Mouse (Mus musculus): ENCODE results near the gene Sec14l1. TPM values are rescaled to one million over a fixed set of nuclear protein-coding genes. Genes with fewer than 3 reads are reported as not detected.

Gene Sec14l1
- polyA plus RNA-seq, 1 experiment from 2014 or later = 57.6 TPM

DNA sequence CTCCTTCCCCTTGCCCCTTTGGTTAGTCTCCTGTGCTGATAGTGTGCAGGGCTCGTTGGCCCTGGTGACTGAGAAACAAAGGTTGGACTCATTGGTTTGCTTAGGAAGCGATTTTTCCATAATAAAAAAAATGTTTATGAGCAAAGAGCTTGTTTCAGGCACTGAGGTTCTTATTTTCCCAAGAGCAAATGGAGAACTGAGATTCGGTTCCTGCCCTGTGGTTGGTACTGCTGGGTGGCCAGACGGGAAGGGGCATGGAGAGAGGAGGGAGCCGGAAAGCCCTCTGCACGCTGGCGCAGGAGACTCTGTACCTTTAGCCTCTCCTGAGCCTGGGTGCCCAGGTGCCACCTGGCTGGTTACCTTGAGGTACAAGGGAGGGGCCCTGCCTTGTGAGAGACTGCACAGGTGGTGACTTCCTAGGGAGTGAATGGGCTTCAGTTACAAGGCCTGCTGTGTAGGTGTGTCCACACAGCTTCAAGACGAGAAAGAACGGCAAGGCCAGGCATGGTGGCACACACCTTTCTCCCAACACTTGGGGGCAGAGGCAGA, 23.3 kb downstream of the Sec14l1 start:
- Histone ChIP-seq H3K9ac (no peak overlapping the region), H3K4me1 (replicated peaks) (peaks cover 20% of the 10 kb centered on the region)
- 86% methylated on average over 9 of the region's 9 CpGs for WGBS

DNA sequence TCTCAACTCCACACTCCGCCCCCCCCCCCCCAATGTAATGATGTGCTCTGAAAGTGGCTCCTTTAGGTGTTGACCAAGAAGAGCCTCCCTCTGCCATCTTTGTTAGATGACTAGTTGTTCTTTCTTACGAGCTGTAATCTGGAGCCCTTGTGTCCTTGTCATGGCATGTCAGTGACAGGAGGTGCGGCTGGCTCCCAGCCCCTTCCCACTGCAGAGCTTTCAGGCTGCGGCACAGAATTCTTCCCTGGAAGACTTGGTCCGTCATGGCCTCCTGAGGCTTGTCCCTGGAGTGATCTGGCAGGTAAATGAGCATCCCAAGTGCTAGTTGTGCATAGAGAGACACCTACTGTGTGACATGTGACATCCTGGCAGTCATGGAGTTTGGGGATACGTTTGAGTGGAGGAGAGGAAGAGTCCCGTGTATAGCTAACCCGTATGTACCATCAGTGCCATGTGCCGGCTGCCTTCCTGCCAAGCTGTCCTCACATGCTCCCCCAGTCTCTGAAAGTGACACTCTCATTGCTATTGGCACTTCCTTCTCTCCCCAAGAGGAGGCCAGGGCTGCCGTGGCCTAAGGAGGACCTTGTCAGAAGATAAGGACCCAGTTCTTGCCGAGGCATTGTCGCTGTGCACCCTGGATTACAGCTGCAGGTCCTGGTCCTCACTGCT, 24.0 kb downstream of the Sec14l1 start:
- no peak for ATAC-seq (ENCODE audit: low read depth)
- WGBS = 90% methylated on average over 12 of the region's 12 CpGs

More for the DNA sequence above, 23.3 kb downstream of the Sec14l1 start:
- Histone ChIP-seq H3K27ac (replicated peaks) (no peak overlapping the region), H3K4me3 (no peak overlapping the region), H3K4me2 (no peak overlapping the region), H3K27me3 (no peaks in the 10 kb centered on the region), H3K36me3 (peaks cover 23% of the 10 kb centered on the region), H3K9me3 (no peaks in the 10 kb centered on the region)
- no peak for ATAC-seq (ENCODE audit: low read depth)

DNA sequence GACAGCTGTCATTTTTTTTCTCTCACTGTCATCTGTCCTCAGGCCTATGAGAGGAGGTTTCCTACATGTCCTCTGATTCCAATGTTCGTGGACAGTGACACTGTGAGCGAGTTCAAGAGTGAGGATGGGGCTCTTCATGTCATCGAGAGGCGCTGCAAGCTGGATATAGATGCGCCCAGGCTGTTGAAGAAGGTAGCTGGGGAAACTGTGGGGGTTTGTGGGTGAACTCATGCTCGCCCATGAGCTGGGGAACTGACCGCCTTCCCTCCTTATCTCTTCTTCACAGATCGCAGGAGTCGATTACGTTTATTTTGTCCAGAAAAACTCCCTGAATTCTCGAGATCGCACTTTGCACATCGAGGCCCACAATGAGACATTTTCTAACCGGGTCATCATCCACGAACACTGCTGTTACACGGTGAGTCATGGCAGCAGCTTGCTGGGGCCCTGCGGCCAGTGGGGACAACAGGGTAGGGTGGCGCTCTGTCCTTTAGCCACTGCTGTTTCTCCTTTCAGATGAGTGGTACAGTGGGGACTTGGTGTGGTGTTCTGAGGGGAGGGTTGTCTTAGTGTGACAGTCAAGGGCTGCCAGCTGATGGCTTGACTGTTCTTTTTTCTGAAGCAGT, 26.5 kb downstream of the Sec14l1 start:
- ATAC-seq (ENCODE audit: low read depth) = no peak
- Histone ChIP-seq H3K36me3 (peaks cover 55% of the 10 kb centered on the region), H3K4me1 (replicated peaks) (0 out of 2 replicates have a peak, but pooled peaks cover 2% of the 10 kb centered on the region), H3K4me3 (no peak overlapping the region), H3K27ac (replicated peaks) (no peak overlapping the region), H3K9me3 (no peaks in the 10 kb centered on the region), H3K9ac (no peak overlapping the region), H3K27me3 (no peaks in the 10 kb centered on the region), H3K4me2 (no peak overlapping the region)
- WGBS = 95% methylated on average over 18 of the region's 18 CpGs

More for the DNA sequence above, 24.0 kb downstream of the Sec14l1 start:
- no peak overlapping the region for H3K27ac ChIP-seq (replicated peaks)
- H3K36me3 ChIP-seq = peaks cover 30% of the 10 kb centered on the region
- no peaks in the 10 kb centered on the region for H3K9me3 ChIP-seq
- no peak overlapping the region for H3K4me3 ChIP-seq
- no peak overlapping the region for H3K4me2 ChIP-seq
- no peaks in the 10 kb centered on the region for H3K27me3 ChIP-seq
- peaks cover 20% of the 10 kb centered on the region for H3K4me1 ChIP-seq (replicated peaks)
- no peak overlapping the region for H3K9ac ChIP-seq

DNA sequence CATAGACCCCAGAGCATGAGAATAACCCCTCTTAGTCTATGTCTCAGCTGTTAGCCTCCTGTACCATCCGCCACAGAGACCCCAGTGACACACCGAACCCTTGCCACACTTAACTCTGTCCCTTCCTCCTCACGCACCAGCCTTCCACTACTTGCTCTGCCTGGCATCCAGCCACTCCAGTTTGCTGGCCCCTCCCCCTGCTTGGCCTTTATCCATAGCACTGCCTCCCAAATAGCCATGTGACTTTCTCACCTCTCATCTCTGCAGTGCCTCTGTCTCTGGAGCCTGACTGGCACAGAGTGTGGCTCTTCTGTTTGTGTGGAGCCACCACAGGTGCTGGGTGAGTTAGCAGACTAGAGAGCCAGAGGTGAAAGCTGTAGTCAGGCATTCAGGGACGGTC, 27.5 kb downstream of the Sec14l1 start:
- no peak overlapping the region for H3K27ac ChIP-seq (replicated peaks)
- WGBS = 69% methylated on average over 4 of the region's 4 CpGs
- H3K4me3 ChIP-seq = no peak overlapping the region
- H3K9ac ChIP-seq = no peak overlapping the region
- ATAC-seq (ENCODE audit: low read depth) = no peak
- H3K27me3 ChIP-seq = no peaks in the 10 kb centered on the region
- no peaks in the 10 kb centered on the region for H3K9me3 ChIP-seq
- peaks cover 66% of the 10 kb centered on the region for H3K36me3 ChIP-seq
- H3K4me2 ChIP-seq = no peak overlapping the region
- 0 out of 2 replicates have a peak, but pooled peaks cover 2% of the 10 kb centered on the region for H3K4me1 ChIP-seq (replicated peaks)

DNA sequence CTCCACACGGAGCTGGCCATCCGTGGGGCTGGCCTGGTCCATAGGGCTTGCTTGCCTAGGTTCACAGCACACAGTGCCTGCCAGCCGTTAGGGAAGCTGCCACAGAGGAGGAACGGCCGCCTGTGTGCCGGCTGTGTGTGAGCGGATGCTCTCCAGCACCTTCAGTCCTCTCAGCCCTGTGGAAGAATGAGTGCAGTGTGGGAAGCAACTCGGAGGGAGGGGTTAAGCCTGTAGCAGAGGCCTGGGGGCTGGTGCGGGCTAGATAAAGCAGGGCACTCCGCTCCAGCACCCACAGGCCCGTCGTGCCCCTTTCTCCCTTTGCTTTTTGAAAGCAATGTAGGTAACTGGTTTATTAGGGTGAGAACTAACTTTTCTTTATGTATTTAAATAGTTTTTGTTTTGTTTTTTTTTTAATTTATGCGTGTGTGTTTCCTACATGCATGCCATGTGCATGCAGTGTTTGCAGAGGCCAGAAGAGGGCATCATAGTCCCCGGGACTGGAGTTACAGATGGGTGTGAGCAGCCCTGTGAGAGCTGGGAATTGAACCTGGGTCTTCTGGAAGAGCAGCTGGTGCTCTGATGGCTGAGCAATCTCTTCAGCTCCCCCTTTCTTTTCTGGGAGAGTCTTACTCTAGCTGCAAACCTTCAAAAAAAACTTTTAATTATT, 30.6 kb downstream of the Sec14l1 start:
- Histone ChIP-seq H3K27ac (replicated peaks) (no peak overlapping the region), H3K4me3 (no peak overlapping the region), H3K36me3 (peaks cover 96% of the 10 kb centered on the region), H3K4me1 (replicated peaks) (no peaks in the 10 kb centered on the region), H3K9ac (no peak overlapping the region), H3K9me3 (no peaks in the 10 kb centered on the region), H3K4me2 (no peak overlapping the region), H3K27me3 (no peaks in the 10 kb centered on the region)
- ATAC-seq (ENCODE audit: low read depth) = no peak
- WGBS = 92% methylated on average over 14 of the region's 14 CpGs

DNA sequence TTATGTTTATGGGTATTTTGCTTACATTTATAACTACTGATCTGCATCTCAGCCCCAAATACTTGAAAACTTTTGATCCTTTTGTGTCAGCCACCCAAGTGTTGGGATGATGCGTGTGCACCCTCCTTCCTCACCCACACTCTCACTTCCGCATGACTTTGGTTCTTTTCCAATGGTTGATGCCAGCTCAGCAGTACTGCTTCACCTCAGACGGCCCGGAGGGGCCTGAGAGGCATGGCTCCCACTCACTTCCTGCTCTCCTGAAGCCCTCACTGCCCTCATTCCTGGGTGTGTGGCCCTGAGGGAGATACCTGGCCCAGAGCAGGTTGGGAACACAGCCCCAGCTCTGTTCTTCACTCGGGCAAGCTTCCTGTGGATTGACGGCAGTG, 31.1 kb downstream of the Sec14l1 start:
- no peaks in the 10 kb centered on the region for H3K4me1 ChIP-seq (replicated peaks)
- ATAC-seq (ENCODE audit: low read depth) = no peak
- H3K27me3 ChIP-seq = no peaks in the 10 kb centered on the region
- no peak overlapping the region for H3K27ac ChIP-seq (replicated peaks)
- no peak overlapping the region for H3K9ac ChIP-seq
- H3K9me3 ChIP-seq = no peaks in the 10 kb centered on the region
- WGBS = 93% methylated on average over 6 of the region's 6 CpGs
- no peak overlapping the region for H3K4me2 ChIP-seq
- no peak overlapping the region for H3K4me3 ChIP-seq
- H3K36me3 ChIP-seq = peaks cover 98% of the 10 kb centered on the region

DNA sequence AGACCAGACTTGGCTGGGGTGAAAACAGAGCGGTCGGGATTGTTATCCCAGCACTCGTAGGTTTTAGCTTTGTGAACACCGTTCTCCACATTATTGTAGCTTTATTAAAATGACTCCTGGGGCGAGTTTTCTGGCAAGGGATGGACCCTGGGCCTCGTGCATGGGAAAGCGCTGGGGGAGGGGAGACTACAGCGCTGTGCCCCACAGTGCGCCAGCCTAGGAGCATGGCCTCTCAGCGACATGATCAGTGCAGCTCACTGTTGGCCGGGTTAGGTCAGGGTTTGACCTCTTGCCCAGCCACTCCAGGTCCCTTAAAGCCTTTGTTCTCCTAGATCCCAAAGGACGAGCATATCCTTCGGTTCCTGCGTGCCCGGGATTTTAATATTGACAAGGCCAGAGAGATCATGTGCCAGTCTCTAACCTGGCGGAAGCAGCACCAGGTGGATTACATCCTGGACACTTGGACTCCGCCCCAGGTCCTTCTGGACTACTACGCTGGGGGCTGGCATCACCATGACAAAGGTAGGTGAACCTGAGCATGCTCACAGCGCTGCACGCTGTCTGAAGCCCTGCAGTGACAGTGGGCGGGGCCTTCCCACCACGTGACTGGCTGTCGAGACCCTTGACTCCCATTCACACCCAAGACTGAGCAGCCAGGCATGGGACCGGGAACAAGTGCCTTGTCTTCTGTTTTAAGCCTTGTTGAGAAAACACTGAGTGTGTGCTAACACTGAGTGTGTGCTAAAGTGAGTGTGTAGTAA, 32.0 kb downstream of the Sec14l1 start:
- H3K27me3 ChIP-seq = no peaks in the 10 kb centered on the region
- no peak overlapping the region for H3K9ac ChIP-seq
- ATAC-seq (ENCODE audit: low read depth) = no peak
- H3K4me2 ChIP-seq = no peak overlapping the region
- no peak overlapping the region for H3K27ac ChIP-seq (replicated peaks)
- H3K4me1 ChIP-seq (replicated peaks) = no peaks in the 10 kb centered on the region
- WGBS = 63% methylated on average over 24 of the region's 24 CpGs
- H3K36me3 ChIP-seq = peaks cover 98% of the 10 kb centered on the region
- H3K9me3 ChIP-seq = no peaks in the 10 kb centered on the region
- H3K4me3 ChIP-seq = no peak overlapping the region

DNA sequence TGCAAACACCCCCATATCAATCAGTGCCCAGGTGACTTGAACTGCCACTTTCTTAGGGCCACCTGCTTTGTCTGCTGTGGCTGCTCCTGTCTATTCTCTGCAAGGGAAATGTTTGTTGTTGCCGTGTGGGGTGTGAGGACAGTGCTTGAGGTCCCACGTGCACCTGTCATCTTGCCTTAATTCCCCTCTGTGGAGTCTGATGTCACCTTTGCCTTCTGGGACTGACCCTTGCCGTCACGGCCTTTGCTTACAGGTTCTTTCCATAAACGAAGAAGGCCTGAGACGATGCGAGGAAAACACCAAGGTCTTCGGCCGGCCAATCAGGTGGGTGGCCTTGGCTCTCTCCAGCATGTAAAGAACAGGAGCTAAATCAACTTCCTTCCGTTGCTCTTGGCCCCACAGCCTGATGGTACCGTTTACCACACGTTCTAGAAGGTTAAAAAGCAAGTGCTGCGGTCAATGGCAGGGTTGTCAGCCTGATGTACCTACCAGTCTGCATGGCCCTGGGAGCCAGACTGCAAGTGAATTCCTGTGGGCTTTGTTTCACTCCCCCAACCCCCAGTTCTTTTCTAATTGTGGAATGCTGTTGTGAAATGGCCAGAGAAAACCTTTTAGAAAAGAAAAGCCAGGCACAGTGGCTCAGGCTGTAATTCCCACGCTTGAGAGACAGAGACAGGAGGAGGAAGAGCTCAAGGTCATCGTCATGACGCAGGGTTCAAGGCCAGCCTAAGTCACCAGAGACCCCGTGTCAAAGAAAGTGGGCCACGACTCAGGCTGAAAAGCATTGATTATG, 34.1 kb downstream of the Sec14l1 start:
- H3K27me3 ChIP-seq = no peaks in the 10 kb centered on the region
- no peak overlapping the region for H3K27ac ChIP-seq (replicated peaks)

DNA sequence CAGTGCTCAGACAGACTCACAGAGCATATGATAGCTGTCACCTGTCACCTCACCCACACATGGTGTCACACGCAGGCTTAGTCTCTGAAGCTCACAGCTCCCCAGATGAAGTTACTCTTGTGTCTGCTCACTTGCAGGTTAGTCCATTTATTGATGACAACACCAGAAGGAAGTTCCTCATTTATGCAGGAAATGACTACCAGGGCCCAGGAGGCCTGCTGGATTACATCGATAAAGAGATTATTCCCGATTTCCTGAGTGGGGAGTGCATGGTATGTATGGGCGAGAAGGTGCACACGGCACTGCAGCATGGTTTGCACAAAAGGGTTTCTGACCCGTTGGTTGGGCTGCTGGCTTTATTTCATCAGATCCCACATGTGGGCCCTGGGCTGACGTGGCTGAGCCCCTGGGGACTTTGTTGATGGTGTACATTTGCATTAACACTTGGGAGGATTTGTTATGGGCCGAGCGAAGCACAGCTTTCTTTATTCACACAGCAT, 35.5 kb downstream of the Sec14l1 start:
- Histone ChIP-seq H3K4me1 (replicated peaks) (0 out of 2 replicates have a peak, but pooled peaks cover 7% of the 10 kb centered on the region), H3K4me3 (no peak overlapping the region), H3K36me3 (peaks cover 94% of the 10 kb centered on the region), H3K9me3 (no peaks in the 10 kb centered on the region), H3K4me2 (no peak overlapping the region), H3K27me3 (no peaks in the 10 kb centered on the region), H3K9ac (no peak overlapping the region), H3K27ac (replicated peaks) (no peak overlapping the region)
- no peak for ATAC-seq (ENCODE audit: low read depth)
- 63% methylated on average over 9 of the region's 9 CpGs for WGBS

More for the DNA sequence above, 34.1 kb downstream of the Sec14l1 start:
- Histone ChIP-seq H3K4me1 (replicated peaks) (0 out of 2 replicates have a peak, but pooled peaks cover under 1% of the 10 kb centered on the region), H3K36me3 (peaks cover 94% of the 10 kb centered on the region), H3K4me2 (no peak overlapping the region), H3K9me3 (no peaks in the 10 kb centered on the region), H3K4me3 (no peak overlapping the region), H3K9ac (no peak overlapping the region)
- no peak for ATAC-seq (ENCODE audit: low read depth)
- WGBS = 77% methylated on average over 18 of the region's 18 CpGs

DNA sequence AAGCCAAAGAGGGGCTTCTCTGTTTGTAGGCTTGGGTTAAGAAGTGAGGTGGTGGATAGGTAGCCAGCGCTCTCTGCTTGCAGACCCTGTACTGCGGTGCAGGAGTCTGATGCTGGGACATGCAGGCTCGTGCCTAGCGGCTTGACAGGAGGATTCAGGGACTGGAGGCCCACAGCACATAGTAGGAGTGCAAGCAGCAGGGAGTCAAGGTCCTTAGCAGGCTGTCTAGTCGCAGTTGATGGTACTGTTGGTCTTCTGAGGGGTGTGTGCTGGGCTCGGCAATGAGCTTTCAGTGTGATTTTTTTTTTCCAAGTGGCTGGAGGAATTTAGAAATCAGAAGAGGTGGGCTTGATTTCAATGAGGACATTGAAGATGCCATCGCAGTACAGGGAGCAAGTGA, 36.5 kb downstream of the Sec14l1 start:
- Histone ChIP-seq H3K9me3 (no peaks in the 10 kb centered on the region), H3K4me3 (no peak overlapping the region), H3K36me3 (peaks cover 93% of the 10 kb centered on the region), H3K4me2 (no peak overlapping the region), H3K27ac (replicated peaks) (no peak overlapping the region), H3K27me3 (no peaks in the 10 kb centered on the region), H3K9ac (no peak overlapping the region), H3K4me1 (replicated peaks) (peaks cover 16% of the 10 kb centered on the region; the same call in 1 of the 2 replicates)
- WGBS = 93% methylated on average over 7 of the region's 7 CpGs
- ATAC-seq (ENCODE audit: low read depth) = no peak

DNA sequence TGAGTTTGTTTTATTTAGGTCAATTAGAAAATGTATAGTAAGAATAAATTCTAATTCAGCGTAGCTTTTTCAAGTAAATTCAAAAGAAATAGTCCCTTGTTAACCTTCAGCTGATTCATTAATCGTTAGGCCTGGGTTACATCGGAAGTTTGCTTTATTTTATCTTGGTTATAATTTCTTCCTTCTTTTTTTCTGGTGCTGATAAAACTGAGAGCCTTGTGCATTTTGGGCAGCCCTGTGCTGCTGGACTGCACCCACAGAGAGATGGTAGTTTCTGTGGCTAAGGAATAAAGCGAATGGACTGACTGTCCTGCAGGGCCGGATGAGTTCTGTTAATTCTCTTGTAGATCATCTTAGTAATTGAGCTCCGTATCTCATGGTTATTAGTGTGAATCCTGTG, 37.6 kb downstream of the Sec14l1 start:
- Histone ChIP-seq H3K9me3 (no peaks in the 10 kb centered on the region), H3K27me3 (no peaks in the 10 kb centered on the region), H3K4me3 (no peak overlapping the region), H3K36me3 (peaks cover 91% of the 10 kb centered on the region), H3K27ac (replicated peaks) (no peak overlapping the region), H3K4me1 (replicated peaks) (peaks cover 16% of the 10 kb centered on the region; the same call in 1 of the 2 replicates), H3K9ac (no peak overlapping the region), H3K4me2 (no peak overlapping the region)
- no peak for ATAC-seq (ENCODE audit: low read depth)
- 92% methylated on average over 6 of the region's 6 CpGs for WGBS
